Mouse (Mus musculus): ENCODE data around the gene Sun2.

Gene Sun2

DNA sequence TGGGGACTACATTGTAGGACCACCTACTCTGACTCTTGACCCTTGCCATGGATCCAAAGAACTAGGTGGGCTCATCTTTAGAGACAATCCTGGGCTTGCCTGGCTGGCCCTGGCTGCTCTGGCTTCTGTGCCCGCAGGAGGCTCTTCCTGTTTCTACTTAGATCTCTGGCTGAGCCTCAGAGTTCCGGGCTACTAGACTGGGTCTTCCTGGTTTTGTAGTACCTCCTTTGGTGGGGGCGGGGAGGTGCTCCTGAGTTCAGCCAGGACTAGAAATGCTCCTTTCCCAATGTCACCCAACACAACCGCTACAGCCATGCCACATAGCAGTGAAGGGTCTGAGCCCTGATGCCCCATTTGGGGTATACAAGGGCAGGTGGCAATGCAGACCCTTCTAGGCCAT lies 21.5 kb downstream of the Sun2 start:
- DNase-seq = peak; percentile 59

DNA sequence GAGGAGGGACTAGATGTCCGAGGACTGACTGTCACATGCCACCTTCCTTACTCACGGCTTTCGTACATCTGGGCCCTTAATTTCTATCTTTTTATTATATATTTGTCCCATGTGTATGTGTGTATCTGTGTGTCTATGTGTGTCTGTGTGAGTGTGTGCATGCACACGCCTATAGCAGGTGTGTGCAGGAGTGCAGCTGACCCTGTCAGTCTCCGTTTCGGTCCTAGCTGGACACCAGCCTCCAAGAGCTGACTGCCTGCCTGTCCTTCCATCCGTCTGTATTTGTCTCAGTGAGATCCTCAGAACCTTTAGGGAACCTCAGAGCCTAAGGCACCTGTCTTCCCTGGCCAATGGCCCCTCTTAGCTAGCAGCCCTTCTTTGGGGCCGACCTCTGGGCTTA lies 22.1 kb downstream of the Sun2 start:
- no peak for DNase-seq

DNA sequence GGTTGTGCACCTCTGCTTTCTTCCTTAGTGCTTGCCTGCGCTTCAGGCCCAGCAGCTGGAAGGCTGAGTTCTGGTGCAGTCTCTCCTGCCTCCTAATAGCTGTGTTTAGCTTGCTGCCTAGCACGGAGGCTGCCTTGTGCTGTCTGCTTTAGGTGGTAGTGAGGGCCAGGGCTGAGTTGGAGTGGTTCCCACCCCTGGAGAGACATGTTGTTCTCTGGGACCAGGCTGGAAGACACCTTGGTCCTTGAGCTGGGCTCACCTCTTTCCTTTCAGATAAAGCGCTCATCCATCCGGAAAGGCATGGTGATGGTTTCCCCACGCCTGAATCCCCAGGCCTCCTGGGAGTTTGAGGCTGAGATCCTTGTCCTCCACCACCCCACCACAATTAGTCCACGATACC lies 25.6 kb downstream of the Sun2 start:
- no peak for DNase-seq

GRCm38 (mm10) chr15:79715646-79716045 lies 26.7 kb downstream of the Sun2 start:
- no peak for DNase-seq

DNA sequence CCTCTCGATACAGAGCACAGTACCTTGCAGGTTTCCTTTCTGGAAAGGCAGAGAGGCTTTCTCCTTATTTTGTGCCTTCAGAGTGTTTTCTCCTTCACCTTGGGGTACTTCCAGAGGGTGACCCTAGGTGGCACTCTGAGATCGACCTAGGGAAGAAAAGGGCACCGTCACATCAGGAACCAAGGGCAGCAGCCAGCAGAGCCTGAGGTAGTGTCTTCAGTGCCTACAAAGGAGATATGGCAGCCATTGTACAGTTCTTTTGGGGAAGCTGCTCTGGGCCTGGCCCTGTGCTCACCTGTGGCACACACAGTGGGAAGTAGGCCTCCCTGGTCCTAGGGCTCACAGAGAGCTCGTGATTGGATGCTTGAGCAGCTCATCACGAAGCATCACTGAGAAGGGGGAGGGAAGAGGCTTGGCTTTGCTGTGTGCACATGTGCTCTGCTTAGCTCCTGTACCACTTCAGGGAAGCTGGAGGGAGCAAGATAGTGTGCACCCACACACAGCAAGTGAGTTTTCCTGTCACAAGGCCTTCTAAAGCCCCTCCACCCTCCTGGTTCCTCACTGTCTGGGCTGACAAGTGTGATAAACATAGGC lies 34.0 kb downstream of the Sun2 start:
- no peak for DNase-seq

DNA sequence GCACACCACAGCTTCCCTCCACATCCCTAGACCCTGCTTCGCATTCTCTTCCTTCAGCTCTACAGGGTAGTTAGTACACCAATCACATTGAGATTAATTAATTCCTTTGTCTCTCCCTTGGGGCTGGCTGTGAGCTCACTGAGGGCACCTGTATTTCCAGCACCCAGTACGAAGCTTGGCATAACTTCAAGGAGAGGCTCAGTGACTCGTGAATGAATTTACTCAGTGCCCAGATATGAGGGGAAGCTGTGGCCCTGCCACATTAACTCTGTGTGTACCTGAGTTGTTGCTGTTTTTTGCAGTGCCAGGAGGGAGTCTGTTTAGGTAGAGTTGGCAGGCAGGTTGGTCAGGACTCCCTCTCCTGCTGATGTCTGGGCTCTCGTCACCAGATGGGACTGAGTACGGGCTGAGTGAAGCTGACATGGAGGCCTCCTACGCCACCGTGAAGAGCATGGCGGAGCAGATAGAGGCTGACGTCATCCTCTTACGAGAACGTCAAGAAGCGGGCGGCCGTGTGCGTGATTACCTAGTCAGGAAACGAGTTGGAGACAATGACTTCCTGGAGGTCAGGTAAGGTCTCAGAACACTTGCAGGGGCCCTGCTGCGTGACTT lies 35.6 kb downstream of the Sun2 start:
- peak; percentile 52 for DNase-seq

DNA sequence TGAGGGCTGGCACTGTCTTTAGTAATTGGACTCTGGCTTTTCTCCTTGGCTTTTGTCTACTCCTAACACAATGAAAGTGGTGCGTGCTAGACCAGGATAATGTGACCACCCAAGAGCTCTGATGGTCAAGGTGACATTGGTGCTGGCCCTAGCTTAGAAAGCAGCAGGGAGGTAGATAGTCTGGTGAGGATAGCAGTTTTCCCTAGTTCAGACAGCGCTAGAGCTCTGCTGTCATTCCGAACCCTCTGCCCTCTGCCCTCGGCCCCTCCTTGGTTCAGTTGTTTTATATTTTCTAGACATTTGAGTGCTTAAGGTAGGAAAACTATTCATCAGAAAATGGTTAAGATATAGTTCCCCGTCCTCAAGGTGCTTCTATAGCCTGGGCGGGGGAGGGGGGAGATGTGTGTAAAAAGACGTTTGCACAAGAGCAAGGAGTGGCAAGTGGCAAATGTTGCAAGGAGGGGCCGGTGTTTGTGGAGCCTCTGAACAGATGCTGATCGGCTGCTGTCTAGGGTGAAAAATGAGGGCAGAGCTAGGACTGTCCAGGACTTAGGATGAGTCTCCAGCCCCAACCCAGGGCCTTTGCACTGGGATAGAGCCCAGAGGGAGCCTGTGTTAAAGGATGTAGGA lies 44.7 kb downstream of the Sun2 start:
- DNase-seq = no peak

DNA sequence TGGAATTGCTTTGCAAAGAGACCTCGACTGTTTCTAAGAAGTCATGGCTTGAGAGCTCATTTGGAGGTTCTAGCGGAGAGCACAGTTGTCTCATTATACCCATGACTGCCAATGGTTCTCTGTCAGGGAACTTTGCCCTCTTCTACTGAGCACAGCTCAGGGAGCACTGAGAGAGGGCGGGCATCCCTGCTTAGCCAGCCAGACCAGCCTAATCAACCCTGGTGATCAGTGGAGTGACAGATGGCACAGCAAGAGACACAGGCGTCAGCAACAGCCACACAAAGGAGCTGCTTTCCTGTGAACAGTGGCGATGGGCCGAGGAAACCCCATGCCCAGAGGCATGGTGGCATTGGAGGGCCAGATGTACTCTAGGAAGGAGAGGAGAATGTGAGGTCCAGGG lies 45.3 kb downstream of the Sun2 start:
- peak; percentile 31 for DNase-seq

DNA sequence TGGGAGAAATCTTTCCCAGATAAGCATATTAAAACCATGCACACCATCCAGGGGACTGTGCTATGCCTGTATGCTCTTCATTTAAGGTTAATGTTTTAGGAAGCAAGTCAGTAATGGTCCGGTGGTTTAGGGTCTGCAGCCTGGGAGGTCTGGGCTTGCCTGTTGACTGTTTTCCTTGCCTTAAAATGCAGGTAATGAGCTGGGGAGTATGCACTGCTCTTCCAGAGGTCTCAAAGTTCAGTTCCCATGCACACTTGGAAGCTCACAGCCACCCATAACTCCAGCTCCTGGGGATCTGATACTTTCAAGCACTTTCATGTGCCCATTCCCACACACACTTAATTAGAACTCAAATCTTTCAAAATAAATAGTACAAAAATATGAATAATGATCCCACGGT lies 45.8 kb downstream of the Sun2 start:
- DNase-seq = no peak

- DNase-seq = no peak
Measured at GRCm38 (mm10) chr15:79695516-79695915, 46.8 kb downstream of the Sun2 start.

DNA sequence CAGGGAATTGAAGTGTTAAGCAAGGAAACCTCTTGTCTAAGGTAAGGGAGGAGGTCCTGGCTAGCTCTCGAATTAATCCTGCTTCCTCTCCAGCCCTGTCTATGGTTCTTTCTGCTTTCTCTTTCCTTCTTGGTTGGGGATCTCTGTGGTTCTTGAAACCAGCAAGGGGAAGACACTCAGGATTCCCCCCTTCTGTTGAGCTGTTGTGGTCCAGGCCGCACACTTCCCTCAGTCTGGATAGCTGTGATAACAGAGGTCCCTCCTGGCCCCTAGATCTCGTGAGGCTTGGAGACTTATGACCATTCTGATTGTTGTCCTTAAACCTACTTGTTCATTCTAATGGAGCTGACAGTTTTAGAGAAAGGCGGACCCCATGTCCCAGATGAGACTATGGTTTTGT lies 47.8 kb downstream of the Sun2 start:
- no peak for DNase-seq

GRCm38 (mm10) chr15:79693740-79694139 lies 48.6 kb downstream of the Sun2 start:
- peak; percentile 44 for DNase-seq

DNA sequence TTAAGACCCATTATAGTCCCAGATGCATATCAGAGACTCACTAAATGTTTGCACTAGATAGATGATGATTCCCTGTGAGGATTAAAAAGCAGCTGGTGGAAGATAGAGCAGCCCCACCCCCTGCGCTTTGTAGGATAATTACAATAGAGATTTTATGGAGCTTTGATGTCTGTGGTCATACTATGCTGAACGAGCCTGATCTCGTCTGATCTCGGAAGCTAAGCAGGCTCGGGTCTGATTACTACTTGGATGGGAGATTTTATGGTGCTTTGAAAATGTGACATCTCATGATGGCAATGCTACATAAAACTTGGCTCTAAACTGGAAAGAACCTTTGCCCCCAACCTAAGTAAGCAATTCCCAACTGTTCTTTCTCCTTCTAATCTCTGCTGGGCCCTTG lies 50.0 kb downstream of the Sun2 start:
- DNase-seq = no peak

DNA sequence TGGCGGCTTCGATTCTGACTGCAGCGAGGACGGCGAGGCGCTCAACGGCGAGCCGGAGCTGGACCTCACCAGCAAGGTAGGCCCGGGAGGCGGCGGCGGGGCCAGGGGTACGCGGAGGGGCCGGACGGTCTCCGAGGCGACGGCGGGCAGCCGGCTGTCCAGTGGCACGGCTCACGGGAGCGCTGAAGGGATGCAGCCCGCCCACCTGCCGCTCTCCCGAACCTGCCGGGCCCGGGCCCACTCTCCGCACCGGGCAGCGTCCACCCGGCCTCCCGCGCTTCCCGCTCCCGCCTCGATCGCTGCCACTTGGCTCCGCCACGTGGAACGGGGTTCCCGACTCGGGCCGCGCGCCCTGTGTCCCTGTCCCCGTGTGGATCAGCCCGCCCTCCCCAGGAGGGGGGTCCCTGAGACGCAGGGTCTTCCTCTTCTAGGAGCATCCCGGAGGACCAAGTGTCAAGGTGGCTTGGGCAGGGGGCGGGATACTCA lies 51.3 kb downstream of the Sun2 start:
- DNase-seq = no peak

- peak; percentile 100 for DNase-seq
Measured at GRCm38 (mm10) chr15:79690426-79691022, 51.8 kb downstream of the Sun2 start, which contains the start of gene Gtpbp1. TSS of gene Gtpbp1 (plus strand) at chr15:79690845.

DNA sequence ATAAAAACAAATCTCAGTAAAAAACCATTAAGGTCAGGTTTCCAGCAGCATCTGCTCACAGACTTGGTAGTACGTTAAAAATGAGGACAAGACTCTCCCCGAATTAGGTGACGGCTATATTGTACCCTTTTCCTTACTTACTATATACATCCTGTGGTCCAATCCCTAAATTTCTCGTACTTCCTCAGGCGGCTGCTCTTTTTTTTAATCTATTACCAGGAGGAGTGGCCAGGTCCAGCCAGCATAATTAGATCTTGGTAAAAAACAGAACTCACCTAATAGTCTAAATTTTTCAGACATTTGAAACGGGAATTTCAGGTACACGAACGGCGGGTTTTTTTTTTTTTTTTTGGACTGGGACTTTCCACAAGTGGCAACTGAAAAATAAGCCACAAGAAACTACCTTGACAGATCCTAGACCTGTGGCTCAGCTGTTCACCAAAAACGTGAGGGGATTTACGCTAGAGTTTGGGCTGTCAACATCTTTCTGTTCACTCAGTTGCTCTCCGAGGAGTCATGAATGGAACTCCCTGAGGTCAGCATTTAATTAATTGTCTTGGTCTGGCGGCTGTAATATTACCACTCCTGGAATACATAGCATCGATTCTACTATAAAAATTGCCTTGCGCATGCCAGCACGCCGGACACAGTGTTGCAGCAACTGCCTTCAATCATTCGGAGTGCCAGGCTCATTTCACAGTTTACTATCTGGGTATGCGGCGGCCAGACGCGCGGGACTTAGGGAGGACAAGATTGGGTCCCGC lies 52.5 kb downstream of the Sun2 start:
- no peak for DNase-seq

- no peak for DNase-seq
Measured at GRCm38 (mm10) chr15:79688268-79688956, 53.9 kb downstream of the Sun2 start.

DNA sequence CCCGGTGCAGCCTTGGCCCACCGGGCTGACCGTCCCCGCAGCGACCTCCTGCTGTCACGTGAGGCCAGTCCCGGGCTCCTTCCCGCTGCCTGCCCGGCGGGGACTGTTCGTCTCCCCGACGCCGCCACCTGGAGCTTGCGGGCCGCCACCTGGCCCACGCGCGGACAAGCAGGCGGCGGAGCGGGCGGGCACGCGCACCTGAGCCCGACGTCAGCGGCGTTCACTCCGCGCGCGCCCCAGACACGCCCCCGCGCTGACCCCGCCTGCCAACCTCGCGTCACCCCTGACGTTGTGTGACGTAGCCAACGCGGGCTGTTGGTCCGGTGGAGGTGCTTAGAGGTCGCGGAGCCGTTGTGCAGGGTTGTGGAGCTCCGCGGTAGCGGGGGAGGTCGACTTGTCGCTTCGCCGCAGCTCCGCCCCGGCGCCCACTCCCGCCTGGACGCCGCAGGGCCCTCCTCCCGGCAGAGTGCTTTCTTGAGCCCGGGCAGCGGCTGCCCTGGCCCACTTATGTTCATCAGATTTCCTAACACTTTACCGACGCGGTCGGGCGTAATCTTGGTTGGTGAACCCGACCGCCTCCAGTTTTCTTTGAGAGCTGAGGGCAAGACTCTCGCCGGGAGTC lies 54.6 kb downstream of the Sun2 start, which contains the start of gene Josd1:
Gene Josd1 (minus strand): TSS at position 274 of the 622 bp plus-strand sequence.
- DNase-seq = peak; percentile 92

DNA sequence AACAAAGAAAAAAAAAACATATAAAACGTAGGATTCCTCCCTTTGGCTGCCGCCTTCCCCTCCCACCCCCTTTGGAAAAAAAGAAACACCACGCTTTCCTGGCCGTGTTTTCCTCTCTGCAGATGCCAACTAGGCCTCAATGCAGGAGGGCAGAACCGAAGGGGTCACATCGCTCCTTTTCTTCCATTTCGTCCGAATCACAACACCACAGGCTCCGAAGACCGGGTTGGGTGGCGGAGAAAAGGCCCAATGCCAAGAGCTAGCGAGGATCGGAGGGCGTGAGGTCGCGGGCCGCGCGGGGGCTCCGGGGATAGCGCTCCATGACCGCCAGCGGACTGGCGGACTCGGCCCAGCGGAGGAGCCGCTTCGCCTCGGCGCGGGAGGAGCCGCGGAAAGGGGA lies 55.2 kb downstream of the Sun2 start:
- no peak for DNase-seq

GRCm38 (mm10) chr15:79686046-79686869 lies 56.1 kb downstream of the Sun2 start:
- DNase-seq = no peak

DNA sequence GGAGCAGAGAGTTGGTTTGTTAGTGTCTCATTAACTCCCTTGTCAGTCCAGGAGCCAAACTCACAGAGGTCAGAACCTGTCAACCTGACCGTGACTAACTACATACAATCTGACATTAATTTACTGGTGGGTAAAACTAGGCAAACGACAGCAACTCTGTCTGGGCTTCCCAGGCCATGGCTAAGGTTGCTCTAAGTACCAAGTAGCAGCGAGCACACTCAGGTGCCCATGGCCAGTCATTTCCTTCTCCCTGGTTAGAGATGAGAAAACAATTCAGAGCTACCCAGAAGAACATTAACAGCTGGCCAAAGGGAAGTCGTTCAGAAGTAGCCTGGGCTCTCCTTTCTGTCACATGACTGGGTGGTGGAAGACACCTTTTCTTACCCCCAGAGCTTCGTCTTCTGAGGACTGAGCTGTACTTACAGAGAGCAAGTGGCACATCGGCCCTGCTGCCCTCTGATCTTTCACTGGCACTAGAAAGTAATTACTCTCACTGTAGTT lies 57.1 kb downstream of the Sun2 start:
- no peak for DNase-seq

Data from layer of hippocampus, adult 9-11 months (tissue).